Mouse (Mus musculus) heart, embryonic 15.5 days (tissue): Measurements from ENCODE around the gene 1810009A15Rik. TPM values are rescaled to one million over a fixed set of nuclear protein-coding genes. Genes with fewer than 3 reads are reported as not detected.
"Not testable (repeated sequence)": the region's sequence is repeated elsewhere in the genome, so short reads cannot be mapped to it uniquely, and the experiment has no call there.

Source experiments
- ATAC-seq: fragments of 200-750 bp; cut with Nextera tagmentation; replicated peaks from 2 replicates; pipeline ENCODE4 v1.8.0; 2017; ENCODE audit warnings: low read depth, moderate TSS enrichment; ENCODE audit not compliant: insufficient number of reproducible peaks, insufficient read depth, low FRiP score
- H3K27ac ChIP-seq: fragments of 300-500 bp; sonication (generic); 2 replicates; pipeline ENCODE4 v1.5.1; 2015; ENCODE audit warnings: mild to moderate bottlenecking, inconsistent platforms
- H3K27me3 ChIP-seq: fragments of 300-500 bp; sonication (generic); 2 replicates; pipeline ENCODE4 v1.6.1; 2015; ENCODE audit warnings: inconsistent platforms
- H3K36me3 ChIP-seq: fragments of 300-500 bp; sonication (generic); 2 replicates; pipeline ENCODE4 v1.6.1; 2015; ENCODE audit warnings: mild to moderate bottlenecking, inconsistent platforms
- H3K4me1 ChIP-seq: fragments of 300-500 bp; sonication (generic); replicated peaks from 2 replicates; pipeline ENCODE4 v1.6.1; 2015; ENCODE audit warnings: inconsistent platforms
- H3K4me2 ChIP-seq: fragments of 300-500 bp; sonication (generic); 2 replicates; pipeline ENCODE4 v1.6.1; 2015; ENCODE audit warnings: inconsistent platforms, mild to moderate bottlenecking, moderate library complexity
- H3K4me3 ChIP-seq: fragments of 300-500 bp; sonication (generic); 2 replicates; pipeline ENCODE4 v1.5.1; 2015; ENCODE audit warnings: mild to moderate bottlenecking, inconsistent platforms
- H3K9ac ChIP-seq: fragments of 300-500 bp; sonication (generic); 2 replicates; pipeline ENCODE4 v1.6.1; 2015; ENCODE audit warnings: mild to moderate bottlenecking, inconsistent platforms
- H3K9me3 ChIP-seq: fragments of 300-500 bp; sonication (generic); replicated peaks from 2 replicates; pipeline ENCODE4 v1.6.1; 2016; ENCODE audit warnings: inconsistent platforms
- WGBS: fragments of 180-500 bp; shearing (Covaris S2); methylation state at CpG from one replicate; pipeline ENCODE4 v1.1.7; 2015; ENCODE audit warnings: mixed read lengths; 5-methylcytosine and 5-hydroxymethylcytosine counted together
- polyA plus RNA-seq: library from polyadenylated mRNA; unstranded; fragments of >200 nt; fragmentation: Nextera tagmentation; extraction: Ambion mirVana; gene quantifications from 2 replicates; pipeline ENCODE4 v1.2.1, GENCODE M21; 2015

1810009A15Rik gene
- polyA plus RNA-seq, 1 experiment from 2014 or later = 44.7 TPM

GRCm38 (mm10) chr19:8852236-8852928, 36.3 kb upstream of the 1810009A15Rik start:
- Histone ChIP-seq H3K4me1 (peaks cover 13% of the 10 kb centered on the region), H3K4me2 (no peak overlapping the region), H3K36me3 (peaks cover 9% of the 10 kb centered on the region), H3K27ac (no peak overlapping the region), H3K27me3 (no peaks in the 10 kb centered on the region), H3K9ac (no peak overlapping the region), H3K9me3 (no peaks in the 10 kb centered on the region), H3K4me3 (no peak overlapping the region)
- no peak for ATAC-seq
- 51% methylated on average over 10 of the region's 10 CpGs for WGBS

- H3K27me3 ChIP-seq = no peaks in the 10 kb centered on the region
- no peak overlapping the region for H3K4me3 ChIP-seq
- H3K9ac ChIP-seq = no peak overlapping the region
- ATAC-seq = no peak
- H3K4me1 ChIP-seq = peaks cover 13% of the 10 kb centered on the region
- H3K9me3 ChIP-seq = no peaks in the 10 kb centered on the region
- H3K4me2 ChIP-seq = no peak overlapping the region
- H3K36me3 ChIP-seq = peaks cover 5% of the 10 kb centered on the region; the same call in 1 of the 2 replicates
- no peak overlapping the region for H3K27ac ChIP-seq
- 75% methylated on average over 3 of the region's 3 CpGs for WGBS
Observed at GRCm38 (mm10) chr19:8853117-8853516, 35.5 kb upstream of the 1810009A15Rik start.

- no peaks in the 10 kb centered on the region for H3K9me3 ChIP-seq
- no peak overlapping the region for H3K9ac ChIP-seq
- no peak overlapping the region for H3K27ac ChIP-seq
- no peak for ATAC-seq
- H3K4me3 ChIP-seq = no peak overlapping the region
- H3K4me1 ChIP-seq = no peaks in the 10 kb centered on the region
- 44% methylated on average over 4 of the region's 4 CpGs for WGBS
- no peaks in the 10 kb centered on the region for H3K36me3 ChIP-seq
- H3K27me3 ChIP-seq = no peaks in the 10 kb centered on the region
- no peak overlapping the region for H3K4me2 ChIP-seq
Observed at GRCm38 (mm10) chr19:8857689-8858088, 31.0 kb upstream of the 1810009A15Rik start.

- WGBS = 26% methylated on average over 1 of the region's 1 CpGs
- ATAC-seq = no peak
- Histone ChIP-seq H3K4me2 (no peak overlapping the region), H3K4me3 (no peak overlapping the region), H3K27me3 (no peaks in the 10 kb centered on the region), H3K9ac (no peak overlapping the region), H3K36me3 (no peaks in the 10 kb centered on the region), H3K9me3 (no peaks in the 10 kb centered on the region), H3K27ac (no peak overlapping the region), H3K4me1 (no peaks in the 10 kb centered on the region)
Observed at GRCm38 (mm10) chr19:8859018-8859417, 29.6 kb upstream of the 1810009A15Rik start.

- Histone ChIP-seq H3K4me3 (no peak overlapping the region), H3K9me3 (no peaks in the 10 kb centered on the region), H3K27me3 (no peaks in the 10 kb centered on the region), H3K4me2 (no peak overlapping the region), H3K36me3 (no peaks in the 10 kb centered on the region), H3K4me1 (no peaks in the 10 kb centered on the region), H3K27ac (no peak overlapping the region), H3K9ac (no peak overlapping the region)
- ATAC-seq = no peak
- WGBS = 77% methylated on average over 6 of the region's 6 CpGs
Observed at GRCm38 (mm10) chr19:8864265-8864664, 24.4 kb upstream of the 1810009A15Rik start.

GRCm38 (mm10) chr19:8870381-8870780, 18.3 kb upstream of the 1810009A15Rik start:
- not testable (repeated sequence) for H3K9ac ChIP-seq, H3K27me3 ChIP-seq, ATAC-seq, H3K9me3 ChIP-seq, H3K27ac ChIP-seq, H3K4me1 ChIP-seq
- Histone ChIP-seq H3K4me2 (peak overlapping the region; percentile 87), H3K36me3 (peaks cover 24% of the 10 kb centered on the region), H3K4me3 (peak overlapping the region; percentile 83)
- WGBS = 78% methylated on average over 3 of the region's 3 CpGs

GRCm38 (mm10) chr19:8870838-8871237, 17.8 kb upstream of the 1810009A15Rik start:
- no peak for ATAC-seq
- Histone ChIP-seq H3K36me3 (peaks cover 28% of the 10 kb centered on the region), H3K4me3 (peak overlapping the region; percentile 83), H3K27ac (peak overlapping the region; percentile 66), H3K9me3 (no peaks in the 10 kb centered on the region), H3K27me3 (no peaks in the 10 kb centered on the region), H3K4me1 (peaks cover 9% of the 10 kb centered on the region), H3K4me2 (peak overlapping the region; percentile 87), H3K9ac (peak overlapping the region; percentile 96)
- 42% methylated on average over 9 of the region's 9 CpGs for WGBS

GRCm38 (mm10) chr19:8871267-8872186, 17.1 kb upstream of the 1810009A15Rik start, which contains the start of gene Ubxn1:
Gene Ubxn1, plus strand, starts transcription at chr19:8871496.
- Histone ChIP-seq H3K4me3 (peak within 1 kb of the TSS; percentile 83), H3K9ac (peak within 1 kb of the TSS; percentile 96), H3K4me1 (peaks cover 9% of the 10 kb centered on the region), H3K36me3 (peaks cover 33% of the 10 kb centered on the region), H3K27me3 (no peaks in the 10 kb centered on the region), H3K27ac (peak within 1 kb of the TSS; percentile 80), H3K4me2 (peak within 1 kb of the TSS; percentile 87), H3K9me3 (no peaks in the 10 kb centered on the region)
- ATAC-seq = peak; percentile 96
- WGBS = under 1% methylated on average over 57 of the region's 59 CpGs

- peak overlapping the region; percentile 96 for H3K9ac ChIP-seq
- peak overlapping the region; percentile 80 for H3K27ac ChIP-seq
- WGBS = 67% methylated on average over 10 of the region's 10 CpGs
- peak overlapping the region; percentile 87 for H3K4me2 ChIP-seq
- H3K36me3 ChIP-seq = peaks cover 38% of the 10 kb centered on the region
- no peaks in the 10 kb centered on the region for H3K9me3 ChIP-seq
- peaks cover 9% of the 10 kb centered on the region for H3K4me1 ChIP-seq
- H3K27me3 ChIP-seq = no peaks in the 10 kb centered on the region
- peak overlapping the region; percentile 83 for H3K4me3 ChIP-seq
- ATAC-seq = no peak
Observed at GRCm38 (mm10) chr19:8872266-8872840, 16.3 kb upstream of the 1810009A15Rik start.

GRCm38 (mm10) chr19:8875031-8875430, 13.6 kb upstream of the 1810009A15Rik start:
- Histone ChIP-seq H3K9me3 (no peaks in the 10 kb centered on the region), H3K9ac (no peak overlapping the region), H3K4me3 (no peak overlapping the region), H3K4me1 (peaks cover 19% of the 10 kb centered on the region), H3K4me2 (no peak overlapping the region), H3K36me3 (peaks cover 41% of the 10 kb centered on the region), H3K27ac (no peak overlapping the region), H3K27me3 (no peaks in the 10 kb centered on the region)
- WGBS = 88% methylated on average over 7 of the region's 7 CpGs
- no peak for ATAC-seq
